In the genomic region with DNA sequence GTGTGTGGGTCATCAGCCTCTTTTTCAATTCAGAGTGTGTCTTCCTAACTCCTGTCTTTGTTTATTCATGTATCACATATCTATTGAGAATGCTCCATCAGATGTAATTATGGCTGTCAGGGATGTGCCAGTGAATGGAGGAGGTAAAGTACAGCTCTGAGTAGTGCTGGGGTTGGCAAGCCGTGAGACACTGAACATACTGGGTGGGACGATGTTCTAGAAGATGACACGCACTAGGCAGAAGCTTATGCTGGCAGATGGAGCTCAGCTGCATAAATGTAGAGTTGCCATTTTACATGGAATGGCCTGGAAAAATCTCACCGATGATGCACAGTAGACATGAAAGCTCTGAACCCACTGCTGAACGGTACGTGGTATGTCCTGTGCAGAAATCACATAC, we compare ENCODE assay signal across 17 mouse cellular contexts.
"Had no signal": no experiment of that assay in that cellular context is flagged by ENCODE, and none has a peak within 500 bp of the region (broad histone marks: within the 10 kb centered on the region; RNA-seq: fewer than 3 reads in every experiment).

No protein-coding gene starts in this region.

- H3K4me2 ChIP-seq: liver, embryonic 15.5 days; lung, embryonic 15.5 days; midbrain, embryonic 11.5 days; midbrain, embryonic 13.5 days; midbrain, embryonic 15.5 days; neural tube, embryonic 12.5 days; stomach, embryonic 15.5 days had no signal

- DNase-seq: liver, postnatal 0 days; lung, adult 2 months; lung, postnatal 10 days; lung, postnatal 36 days; thymus, adult 18-20 months; thymus, postnatal 14 days; thymus, postnatal 36 days had no signal

- ATAC-seq: liver, postnatal 0 days; midbrain, embryonic 13.5 days; midbrain, embryonic 15.5 days had no signal

- H3K4me3 ChIP-seq: liver, embryonic 15.5 days; lung, embryonic 15.5 days; megakaryocyte, embryonic 14.5 days; midbrain, embryonic 13.5 days; midbrain, embryonic 15.5 days; neural tube, embryonic 12.5 days; stomach, embryonic 15.5 days had no signal

- H3K27ac ChIP-seq: liver, embryonic 15.5 days; lung, embryonic 15.5 days; macrophage; midbrain, embryonic 13.5 days; midbrain, embryonic 15.5 days; neural tube, embryonic 12.5 days; stomach, embryonic 15.5 days; stomach, postnatal 0 days had no signal

- H3K9me3 ChIP-seq: liver, embryonic 15.5 days; lung, embryonic 15.5 days; midbrain, embryonic 13.5 days; midbrain, embryonic 15.5 days; neural tube, embryonic 12.5 days; stomach, embryonic 15.5 days had no signal

- H3K36me3 ChIP-seq: liver, embryonic 15.5 days; lung, embryonic 15.5 days; midbrain, embryonic 13.5 days; midbrain, embryonic 15.5 days; neural tube, embryonic 12.5 days; stomach, embryonic 15.5 days had no signal

- H3K27me3 ChIP-seq: liver, embryonic 15.5 days; lung, embryonic 15.5 days; megakaryocyte, embryonic 14.5 days; midbrain, embryonic 13.5 days; midbrain, embryonic 15.5 days; neural tube, embryonic 12.5 days; stomach, embryonic 15.5 days had no signal

- H3K9ac ChIP-seq: liver, embryonic 15.5 days; liver, postnatal 0 days; lung, embryonic 15.5 days; midbrain, embryonic 13.5 days; midbrain, embryonic 15.5 days; neural tube, embryonic 12.5 days; stomach, embryonic 15.5 days had no signal

- H3K4me1 ChIP-seq: liver, embryonic 15.5 days; lung, embryonic 15.5 days; megakaryocyte, embryonic 14.5 days; midbrain, embryonic 13.5 days; midbrain, embryonic 15.5 days; neural tube, embryonic 12.5 days; stomach, embryonic 15.5 days had no signal
